Mouse (Mus musculus) brain, adult 10 weeks (tissue): ENCODE results near the gene Zbtb39. TPM values are rescaled to one million over a fixed set of nuclear protein-coding genes. Genes with fewer than 3 reads are reported as not detected.

ENCODE experiments used
- polyA plus RNA-seq: library from polyadenylated mRNA; stranded (reverse); fragments of 350-450 nt; fragmentation: Illumina TruSeq; extraction: RNeasy Lipid Tissue Mini Kit (QIAGEN cat#74804); gene quantifications from one replicate; pipeline ENCODE4 v1.2.3, GENCODE M21; 2015; ENCODE audit warnings: low read depth, low replicate concordance

The Zbtb39 gene
- 4.3 TPM for polyA plus RNA-seq

GRCm38 (mm10) chr10:127739083-127739660 is at the start of gene Zbtb39:
Zbtb39 (plus strand) TSS chr10:127739538.

GRCm38 (mm10) chr10:127704766-127705220 is 34.5 kb upstream of the Zbtb39 start, which contains the start of gene Myo1a:
Myo1a (plus strand) TSS chr10:127705170.

GRCm38 (mm10) chr10:127724178-127724577 is 15.2 kb upstream of the Zbtb39 start, which contains the start of gene Tac2:
Tac2 (plus strand) TSS chr10:127724478.

GRCm38 (mm10) chr10:127751548-127751947 is 12.2 kb downstream of the Zbtb39 start, which contains the start of gene Gpr182:
Gpr182 (minus strand) TSS chr10:127751732.

GRCm38 (mm10) chr10:127759181-127760110 is 20.1 kb downstream of the Zbtb39 start, which contains the start of the genes Rdh1 and Rdh16f1:
Rdh1 (plus strand) TSS chr10:127759721.
Rdh16f1 (plus strand) TSS chr10:127759787.

GRCm38 (mm10) chr10:127776011-127776410 is 36.7 kb downstream of the Zbtb39 start, which contains the start of gene Rdh9:
Rdh9 (plus strand) TSS chr10:127776386.

Other genes starting within 250 kb of the Zbtb39 start
- 4.3 TPM for gene Stac3, start 237.9 kb upstream of the Zbtb39 start, polyA plus RNA-seq
- gene Ndufa4l2, start 224.6 kb upstream of the Zbtb39 start, polyA plus RNA-seq: 9.8 TPM
- gene Shmt2, start 217.1 kb upstream of the Zbtb39 start, polyA plus RNA-seq: 26.1 TPM
- 6.8 TPM for gene Nxph4, start 205.0 kb upstream of the Zbtb39 start, polyA plus RNA-seq
- 158 TPM for gene Lrp1, start 118.4 kb upstream of the Zbtb39 start, polyA plus RNA-seq
- 11.0 TPM for gene Stat6, start 96.6 kb upstream of the Zbtb39 start, polyA plus RNA-seq
- 3.3 TPM for gene Nemp1, start 72.6 kb upstream of the Zbtb39 start, polyA plus RNA-seq
- 30.7 TPM for gene Nab2, start 71.0 kb upstream of the Zbtb39 start, polyA plus RNA-seq
- gene Myo1a, start 34.4 kb upstream of the Zbtb39 start, polyA plus RNA-seq: 1.2 TPM
- 23.1 TPM for gene Tac2, start 15.1 kb upstream of the Zbtb39 start, polyA plus RNA-seq
- 0.59 TPM for gene Gpr182, start 12.2 kb downstream of the Zbtb39 start, polyA plus RNA-seq
- gene Rdh1, start 20.2 kb downstream of the Zbtb39 start, polyA plus RNA-seq: not detected
- gene Rdh16f1, start 20.2 kb downstream of the Zbtb39 start, polyA plus RNA-seq: not detected
- gene Rdh9, start 36.8 kb downstream of the Zbtb39 start, polyA plus RNA-seq: 0.68 TPM
- gene Rdh16, start 61.6 kb downstream of the Zbtb39 start, polyA plus RNA-seq: 0.22 TPM
- not detected for gene Rdh19, start 110.4 kb downstream of the Zbtb39 start, polyA plus RNA-seq
- not detected for gene Rdh16f2, start 126.9 kb downstream of the Zbtb39 start, polyA plus RNA-seq
- gene Rdh7, start 149.3 kb downstream of the Zbtb39 start, polyA plus RNA-seq: not detected
- not detected for gene Sdr9c7, start 159.0 kb downstream of the Zbtb39 start, polyA plus RNA-seq